Mouse (Mus musculus) cerebellum, adult 2 months (tissue): Measurements from ENCODE around the gene Slc8a1.

ENCODE experiments used
- CTCF ChIP-seq: fragments of 200-500 bp; IDR thresholded peaks from 2 replicates; pipeline ENCODE4 v1.5.1; 2011; ENCODE audit warnings: low read depth, mild to moderate bottlenecking, control low read depth, low read length, moderate library complexity, borderline replicate concordance; ENCODE audit not compliant: insufficient read depth
- POLR2A ChIP-seq: fragments of 200-500 bp; IDR thresholded peaks from 2 replicates; pipeline ENCODE4 v1.6.1; 2011; ENCODE audit warnings: low read length, control low read depth, borderline replicate concordance; ENCODE audit not compliant: insufficient read depth

GRCm38 (mm10) chr17:81378436-81378835 lies 359.7 kb downstream of the Slc8a1 start:
- TF ChIP-seq CTCF: no peak
- TF ChIP-seq POLR2A: no peak
